ENCODE assay signal across 9 mouse cellular contexts in genomic region chr3:96667316-96667715, GRCm38 (mm10). TPM values are rescaled to one million over a fixed set of nuclear protein-coding genes. Genes with fewer than 3 reads are reported as not detected.
DNase-seq lines count a peak whose midpoint lies in the region; ATAC-seq and TF ChIP-seq lines count a peak whose summit lies in the region.
"Had no signal": no experiment of that assay in that cellular context is flagged by ENCODE, and none has a peak within 500 bp of the region (broad histone marks: within the 10 kb centered on the region; RNA-seq: fewer than 3 reads in every experiment).

No protein-coding gene starts in this region.

- no peak overlapping the region for H3K4me2 ChIP-seq in liver, postnatal 0 days (ENCODE audit: low read depth, low read length)
- no peak overlapping the region for H3K4me2 ChIP-seq in forebrain, embryonic 12.5 days

- H3K27ac ChIP-seq in liver, postnatal 0 days (ENCODE audit: low read depth), result no peak overlapping the region
- no peak overlapping the region for H3K27ac ChIP-seq in forebrain, embryonic 12.5 days
- H3K27ac ChIP-seq: heart, embryonic 10.5 days had no signal

- peak; percentile 49 for ATAC-seq in Patski
- ATAC-seq in liver, postnatal 0 days, result no peak
- ATAC-seq in granulocyte monocyte progenitor cell, adult 5-6 weeks (replicated peaks; ENCODE audit: poor library complexity, severe bottlenecking), result no peak
- no peak for ATAC-seq in forebrain, embryonic 12.5 days (ENCODE audit: low FRiP score)

- H3K36me3 ChIP-seq in liver, postnatal 0 days (replicated peaks; ENCODE audit: insufficient read depth, low read length), result no peaks in the 10 kb centered on the region
- H3K36me3 ChIP-seq in forebrain, embryonic 12.5 days (replicated peaks), result no peaks in the 10 kb centered on the region
- H3K36me3 ChIP-seq: heart, embryonic 10.5 days had no signal

- no peak overlapping the region for H3K9ac ChIP-seq in liver, postnatal 0 days (replicated peaks)
- no peak overlapping the region for H3K9ac ChIP-seq in forebrain, embryonic 12.5 days

- WGBS in liver, postnatal 0 days (ENCODE audit: insufficient replicate concordance), result 27% methylated on average over 1 of the region's 1 CpGs
- WGBS in forebrain, embryonic 12.5 days, result 43% methylated on average over 1 of the region's 1 CpGs

- CTCF ChIA-PET in Patski (lab: Charles Lee), result interaction anchor here (0.6 to 3.4 kb wide), 19 partner anchors 9 to 126 kb away, joined by 3 to 28 read pairs (median 4); partner anchors contain the start of genes Itga10, Nudt17 and Pias3

- peak; percentile 58 for DNase-seq in embryo, embryonic 10 days (ENCODE audit: low spot score)
- no peak for DNase-seq in embryo, embryonic 11 days
- DNase-seq in 3134 (ENCODE audit: extremely low read depth, insufficient read length, low spot score), result peak; percentile 38
- peak; percentile 67 for DNase-seq in Patski (ENCODE audit: low read depth, low spot score)
- DNase-seq in liver, postnatal 0 days, result peak; percentile 30
- no peak for DNase-seq in cerebellum, adult 9-11 months

- no peak overlapping the region for H3K4me3 ChIP-seq in liver, postnatal 0 days (ENCODE audit: low read depth, low read length)
- H3K4me3 ChIP-seq in forebrain, embryonic 12.5 days (replicated peaks), result no peak overlapping the region
- H3K4me3 ChIP-seq: heart, embryonic 10.5 days had no signal

- no peak for TF ChIP-seq EP300 in liver, postnatal 0 days (IDR thresholded peaks at IDR 0.05; ENCODE audit: low read depth)

- no peaks in the 10 kb centered on the region for H3K27me3 ChIP-seq in Patski
- H3K27me3 ChIP-seq in liver, postnatal 0 days (ENCODE audit: insufficient read depth, low read length), result peaks cover 19% of the 10 kb centered on the region
- H3K27me3 ChIP-seq in forebrain, embryonic 12.5 days, result peaks cover 16% of the 10 kb centered on the region

- peaks cover 12% of the 10 kb centered on the region for H3K4me1 ChIP-seq in liver, postnatal 0 days (ENCODE audit: insufficient read depth)
- peaks cover 15% of the 10 kb centered on the region for H3K4me1 ChIP-seq in forebrain, embryonic 12.5 days

- peak; percentile 94 for TF ChIP-seq CTCF in Patski (IDR thresholded peaks at IDR 0.05)
- TF ChIP-seq CTCF in liver, postnatal 0 days (IDR thresholded peaks at IDR 0.05; ENCODE audit: low read depth), result peak; percentile 72

- in situ Hi-C loops in Patski (cut with MboI; ENCODE audit: low pct_unique_long_range_greater_than_20kb), result no loop called here

- POLR2A ChIA-PET in Patski (lab: Charles Lee), result interaction anchor here (1.1 to 1.2 kb wide), 3 partner anchors 29 to 35 kb away, joined by 3 to 5 read pairs (median 5); no protein-coding TSS in a partner anchor

- no peaks in the 10 kb centered on the region for H3K9me3 ChIP-seq in liver, postnatal 0 days (ENCODE audit: low read length)
- H3K9me3 ChIP-seq in forebrain, embryonic 12.5 days, result no peaks in the 10 kb centered on the region
- H3K9me3 ChIP-seq: heart, embryonic 10.5 days had no signal

RNA-seq across cellular contexts. Expression of gene Ankrd35, which starts 2.6 kb away (rescaled TPM):
- polyA plus RNA-seq in Patski (2021), result 0.09 TPM
- 0.37 and 0.45 TPM in 2 replicates for polyA plus RNA-seq in liver, postnatal 0 days (2015; fragmentation: Nextera tagmentation; extraction: Ambion mirVana)
- not detected in 2 replicates for total RNA-seq in granulocyte monocyte progenitor cell, adult 5-6 weeks (2014; fragmentation: Nextera tagmentation)
- total RNA-seq in granulocyte monocyte progenitor cell, adult 5-6 weeks (2017), result not detected in 2 replicates
- 0.51 and 0.77 TPM in 2 replicates for polyA plus RNA-seq in forebrain, embryonic 12.5 days (2016; fragmentation: Nextera tagmentation; extraction: Ambion mirVana)

RNA-seq across cellular contexts. Expression of gene Itga10, which starts 21.9 kb away (rescaled TPM):
- 2.2 TPM for polyA plus RNA-seq in Patski (2021)
- polyA plus RNA-seq in liver, postnatal 0 days (2015; fragmentation: Nextera tagmentation; extraction: Ambion mirVana), result 0.05 and 0.07 TPM in 2 replicates
- total RNA-seq in granulocyte monocyte progenitor cell, adult 5-6 weeks (2014; fragmentation: Nextera tagmentation), result 1.3 TPM in 1 of 2 replicates, not detected in the other
- 0.34 TPM in 1 of 2 replicates, not detected in the other for total RNA-seq in granulocyte monocyte progenitor cell, adult 5-6 weeks (2017)
- polyA plus RNA-seq in forebrain, embryonic 12.5 days (2016; fragmentation: Nextera tagmentation; extraction: Ambion mirVana), result 0.51 and 0.84 TPM in 2 replicates

RNA-seq across cellular contexts. Expression of gene Pias3, which starts 28.9 kb away (rescaled TPM):
- polyA plus RNA-seq in Patski (2021), result 54.0 TPM
- 4.6 and 5.2 TPM in 2 replicates for polyA plus RNA-seq in liver, postnatal 0 days (2015; fragmentation: Nextera tagmentation; extraction: Ambion mirVana)
- total RNA-seq in granulocyte monocyte progenitor cell, adult 5-6 weeks (2014; fragmentation: Nextera tagmentation), result 8.1 and 14.4 TPM in 2 replicates
- total RNA-seq in granulocyte monocyte progenitor cell, adult 5-6 weeks (2017), result 3.3 and 8.2 TPM in 2 replicates
- 42.2 and 43.4 TPM in 2 replicates for polyA plus RNA-seq in forebrain, embryonic 12.5 days (2016; fragmentation: Nextera tagmentation; extraction: Ambion mirVana)

RNA-seq across cellular contexts. Expression of gene Gm42957, which starts 32.0 kb away (rescaled TPM):
- polyA plus RNA-seq in Patski (2021), result 0.10 TPM
- not detected in 2 replicates for polyA plus RNA-seq in liver, postnatal 0 days (2015; fragmentation: Nextera tagmentation; extraction: Ambion mirVana)
- 0.15 TPM in 1 of 2 replicates, not detected in the other for total RNA-seq in granulocyte monocyte progenitor cell, adult 5-6 weeks (2014; fragmentation: Nextera tagmentation)
- not detected in 2 replicates for total RNA-seq in granulocyte monocyte progenitor cell, adult 5-6 weeks (2017)
- 0.09 TPM in 1 of 2 replicates, not detected in the other for polyA plus RNA-seq in forebrain, embryonic 12.5 days (2016; fragmentation: Nextera tagmentation; extraction: Ambion mirVana)

RNA-seq across cellular contexts. Expression of gene Pex11b, which starts 32.1 kb away (rescaled TPM):
- 84.6 TPM for polyA plus RNA-seq in Patski (2021)
- 24.1 and 24.4 TPM in 2 replicates for polyA plus RNA-seq in liver, postnatal 0 days (2015; fragmentation: Nextera tagmentation; extraction: Ambion mirVana)
- 23.6 and 41.6 TPM in 2 replicates for total RNA-seq in granulocyte monocyte progenitor cell, adult 5-6 weeks (2014; fragmentation: Nextera tagmentation)
- 14.5 and 20.1 TPM in 2 replicates for total RNA-seq in granulocyte monocyte progenitor cell, adult 5-6 weeks (2017)
- 42.1 and 43.3 TPM in 2 replicates for polyA plus RNA-seq in forebrain, embryonic 12.5 days (2016; fragmentation: Nextera tagmentation; extraction: Ambion mirVana)

Comparison
In these comparisons a context has a peak if more than half of its experiments do, and no peak if none do; other contexts are left out.
1. DNase-seq: peak in embryo, embryonic 10 days (single experiment), 3134 (single experiment), Patski (single experiment) and liver, postnatal 0 days (single experiment); none in embryo, embryonic 11 days (single experiment) and cerebellum, adult 9-11 months (single experiment).